Mouse (Mus musculus) lung, postnatal 0 days (tissue): ENCODE data around the gene Tbx3. TPM values are rescaled to one million over a fixed set of nuclear protein-coding genes. Genes with fewer than 3 reads are reported as not detected.
A peak's percentile ranks its signal among the peaks of the same experiment; 100 is the strongest.

Source experiments
- ATAC-seq: fragments of 200-750 bp; cut with Nextera tagmentation; 2 replicates; pipeline ENCODE4 v1.8.0; 2017; ENCODE audit warnings: moderate library complexity
- DNase-seq: peaks from one replicate; pipeline ENCODE4 v3.0.0-alpha.2; 2016; ENCODE audit warnings: low spot score
- H3K27ac ChIP-seq: fragments of 300-500 bp; sonication (generic); 2 replicates; pipeline ENCODE4 v1.5.1; 2014; ENCODE audit warnings: antibody characterized with exemption, mild to moderate bottlenecking, low read length, mixed read lengths
- H3K27me3 ChIP-seq: fragments of 300-500 bp; sonication (generic); replicated peaks from 2 replicates; pipeline ENCODE4 v1.6.1; 2014; ENCODE audit warnings: low read length, mixed read lengths; ENCODE audit not compliant: insufficient read depth
- H3K36me3 ChIP-seq: fragments of 300-500 bp; sonication (generic); 2 replicates; pipeline ENCODE4 v1.6.1; 2014; ENCODE audit warnings: low read length, mixed read lengths; ENCODE audit not compliant: insufficient read depth
- H3K4me1 ChIP-seq: fragments of 300-500 bp; sonication (generic); 2 replicates; pipeline ENCODE4 v1.6.1; 2014; ENCODE audit warnings: antibody characterized with exemption, low read depth, low read length, mixed read lengths; ENCODE audit not compliant: insufficient read depth
- H3K4me2 ChIP-seq: fragments of 300-500 bp; sonication (generic); replicated peaks from 2 replicates; pipeline ENCODE4 v1.6.1; 2014; ENCODE audit warnings: low read depth, mild to moderate bottlenecking, low read length, moderate library complexity, mixed read lengths
- H3K4me3 ChIP-seq: fragments of 300-500 bp; sonication (generic); 2 replicates; pipeline ENCODE4 v1.5.1; 2014; ENCODE audit warnings: low read depth, low read length
- H3K9ac ChIP-seq: fragments of 300-500 bp; sonication (generic); replicated peaks from 2 replicates; pipeline ENCODE4 v1.6.1; 2014; ENCODE audit warnings: low read depth, mild to moderate bottlenecking
- H3K9me3 ChIP-seq: fragments of 300-500 bp; sonication (generic); 2 replicates; pipeline ENCODE4 v1.6.1; 2016; ENCODE audit warnings: low read length, mixed read lengths
- CTCF ChIP-seq: IDR thresholded peaks from 2 replicates; pipeline ENCODE4 v1.5.1; 2016; ENCODE audit warnings: antibody characterized with exemption, mild to moderate bottlenecking
- EP300 ChIP-seq: IDR thresholded peaks from 2 replicates; pipeline ENCODE4 v1.6.1; 2016; ENCODE audit warnings: antibody characterized with exemption, mild to moderate bottlenecking, control low read depth
- WGBS: fragments of 180-500 bp; shearing (Covaris S2); extraction: QIAGEN DNeasy Blood & Tissue Kit; methylation state at CpG from one replicate; pipeline ENCODE4 v1.1.7; 2014; 5-methylcytosine and 5-hydroxymethylcytosine counted together
- polyA plus RNA-seq: library from polyadenylated mRNA; unstranded; fragments of >200 nt; fragmentation: Nextera tagmentation; extraction: Ambion mirVana; gene quantifications from 2 replicates; pipeline ENCODE4 v1.2.1, GENCODE M21; 2015

The Tbx3 gene
- polyA plus RNA-seq, 1 experiment from 2014 or later = 44.7 TPM

DNA sequence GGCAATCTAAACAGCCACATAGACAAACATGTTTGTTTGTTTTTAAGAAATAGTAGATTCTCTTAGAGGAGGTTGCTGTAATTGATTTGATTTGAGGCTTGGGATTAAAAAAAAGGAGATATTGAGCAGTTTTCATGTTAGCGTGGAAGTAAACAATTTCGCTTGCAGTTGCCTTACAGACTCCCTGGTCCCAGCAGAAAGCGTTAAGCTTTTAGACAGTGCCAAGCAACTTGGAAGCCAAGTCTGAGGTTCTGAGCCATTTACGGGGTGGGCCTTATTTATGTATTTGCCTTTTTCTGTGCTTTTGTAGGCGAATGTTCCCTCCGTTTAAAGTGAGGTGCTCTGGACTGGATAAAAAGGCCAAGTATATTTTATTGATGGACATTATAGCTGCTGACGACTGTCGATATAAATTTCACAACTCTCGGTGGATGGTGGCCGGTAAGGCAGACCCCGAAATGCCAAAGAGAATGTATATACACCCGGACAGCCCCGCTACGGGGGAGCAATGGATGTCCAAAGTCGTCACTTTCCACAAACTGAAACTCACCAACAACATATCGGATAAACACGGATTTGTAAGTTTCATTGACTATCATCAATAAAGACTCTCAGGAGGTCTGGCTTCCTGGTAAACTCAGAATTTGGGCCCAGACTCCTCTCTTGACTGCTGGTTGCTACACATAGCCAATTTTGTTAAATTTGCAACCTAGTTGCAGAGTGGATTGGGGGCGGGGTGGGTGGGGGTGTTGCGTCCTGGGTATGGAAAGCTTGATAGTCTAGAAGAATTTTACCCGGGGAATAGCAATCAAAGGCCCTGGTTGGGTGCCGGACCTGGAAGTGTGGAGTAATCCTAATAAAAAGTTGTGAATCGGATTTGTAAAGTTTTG lies 3.5 kb downstream of the Tbx3 start:
- ATAC-seq (no peak), DNase-seq (peak; percentile 30)
- Histone ChIP-seq H3K36me3 (peaks cover 11% of the 10 kb centered on the region; the same call in 1 of the 2 replicates), H3K27ac (peak overlapping the region; percentile 95), H3K4me2 (peak overlapping the region; percentile 63), H3K4me3 (peak overlapping the region; percentile 59), H3K9ac (peak overlapping the region; percentile 92), H3K27me3 (no peaks in the 10 kb centered on the region; the same call in 1 of the 2 replicates), H3K9me3 (no peaks in the 10 kb centered on the region), H3K4me1 (peaks cover 7% of the 10 kb centered on the region; the same call in 1 of the 2 replicates)
- 5% methylated on average over 22 of the region's 22 CpGs for WGBS
- TF ChIP-seq EP300 (no peak), CTCF (no peak)

DNA sequence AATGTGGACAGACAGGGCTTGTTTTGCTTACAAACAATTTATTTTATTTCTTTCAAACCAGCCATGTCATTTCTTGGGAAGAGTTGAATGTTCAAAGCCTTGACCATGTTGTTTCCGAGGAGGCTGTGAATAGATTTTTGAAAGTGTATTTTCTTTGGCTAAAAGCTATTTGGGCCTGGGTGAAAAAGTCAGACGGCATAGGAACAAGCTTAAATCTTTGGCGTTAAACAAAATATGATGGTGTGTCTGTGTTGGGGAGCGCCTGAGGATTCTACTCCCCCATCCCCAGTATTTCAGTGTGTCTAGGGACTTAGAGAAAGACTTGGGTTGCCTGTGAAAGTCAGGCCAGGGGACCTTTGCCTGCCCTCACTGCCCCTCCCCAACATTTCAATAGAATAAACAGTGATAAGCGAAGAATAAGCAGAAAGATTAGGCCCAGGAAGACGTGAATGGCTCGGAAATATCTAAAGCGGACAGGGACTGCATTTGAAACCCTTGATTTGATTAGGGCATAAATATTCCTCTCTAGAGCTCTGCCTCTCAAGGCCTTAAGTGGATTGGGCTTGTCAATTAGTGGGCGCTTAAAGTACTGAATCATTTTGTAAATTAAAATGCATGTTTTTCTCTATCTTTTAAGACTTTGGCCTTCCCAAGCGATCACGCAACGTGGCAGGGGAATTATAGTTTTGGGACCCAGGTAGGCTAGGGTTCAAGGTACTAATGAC lies 4.3 kb downstream of the Tbx3 start:
- peak overlapping the region; percentile 63 for H3K4me2 ChIP-seq
- no peak for ATAC-seq
- H3K9me3 ChIP-seq = no peaks in the 10 kb centered on the region
- peak overlapping the region; percentile 59 for H3K4me3 ChIP-seq
- H3K36me3 ChIP-seq = peaks cover 11% of the 10 kb centered on the region; the same call in 1 of the 2 replicates
- H3K27me3 ChIP-seq = no peaks in the 10 kb centered on the region; the same call in 1 of the 2 replicates
- TF ChIP-seq EP300 (no peak), CTCF (no peak)
- peak overlapping the region; percentile 95 for H3K27ac ChIP-seq
- no peaks in the 10 kb centered on the region for H3K4me1 ChIP-seq
- H3K9ac ChIP-seq = peak overlapping the region; percentile 92
- 16% methylated on average over 12 of the region's 12 CpGs for WGBS
- peak; percentile 19 for DNase-seq

- DNase-seq (peak; percentile 17), ATAC-seq (no peak)
- 22% methylated on average over 2 of the region's 2 CpGs for WGBS
These were observed 5.8 kb downstream of the Tbx3 start for GRCm38 (mm10) chr5:119676245-119676644.

GRCm38 (mm10) chr5:119678516-119678915 lies 8.0 kb downstream of the Tbx3 start:
- H3K4me3 ChIP-seq = peak overlapping the region; percentile 15; the same call in 1 of the 2 replicates
- H3K27ac ChIP-seq = no peak overlapping the region
- ATAC-seq = no peak

More at GRCm38 (mm10) chr5:119676245-119676644, 5.8 kb downstream of the Tbx3 start:
- peak overlapping the region; percentile 20; the same call in 1 of the 2 replicates for H3K27ac ChIP-seq
- peak overlapping the region; percentile 63 for H3K4me2 ChIP-seq
- no peaks in the 10 kb centered on the region for H3K9me3 ChIP-seq
- H3K4me3 ChIP-seq = peak overlapping the region; percentile 59
- peak overlapping the region; percentile 5; the same call in 1 of the 2 replicates for H3K9ac ChIP-seq
- H3K27me3 ChIP-seq = peaks cover 8% of the 10 kb centered on the region
- TF ChIP-seq EP300 = no peak
- no peaks in the 10 kb centered on the region for H3K4me1 ChIP-seq
- peaks cover 22% of the 10 kb centered on the region; the same call in 1 of the 2 replicates for H3K36me3 ChIP-seq

DNA sequence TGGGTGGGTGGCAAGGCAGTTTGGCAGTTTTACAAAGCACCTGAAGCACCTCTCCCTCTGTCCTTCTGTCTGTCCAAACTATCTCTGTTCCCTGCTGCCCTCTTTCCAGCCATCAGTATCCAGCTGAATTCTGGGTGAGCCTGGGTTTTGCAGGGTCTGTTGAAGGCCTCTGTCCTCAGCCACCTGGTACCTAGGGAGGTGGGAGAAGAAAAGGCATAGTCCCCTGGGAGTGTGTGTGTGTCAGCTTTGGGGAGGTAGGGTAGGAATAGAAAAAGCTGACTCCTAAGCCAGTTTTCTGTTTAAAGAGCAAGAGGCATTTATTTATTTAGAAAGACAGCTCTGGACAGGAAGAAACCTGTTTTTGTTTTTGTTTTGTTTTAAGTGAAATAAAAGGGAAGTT lies 8.6 kb downstream of the Tbx3 start:
- H3K4me3 ChIP-seq = peak overlapping the region; percentile 15; the same call in 1 of the 2 replicates
- H3K36me3 ChIP-seq = peaks cover 22% of the 10 kb centered on the region; the same call in 1 of the 2 replicates

More at GRCm38 (mm10) chr5:119678516-119678915, 8.0 kb downstream of the Tbx3 start:
- Histone ChIP-seq H3K9me3 (no peaks in the 10 kb centered on the region), H3K27me3 (peaks cover 8% of the 10 kb centered on the region), H3K36me3 (peaks cover 22% of the 10 kb centered on the region; the same call in 1 of the 2 replicates), H3K9ac (0 out of 2 replicates have a peak overlapping the region, but pooled peaks have one; percentile 6), H3K4me2 (peak overlapping the region; percentile 63), H3K4me1 (no peaks in the 10 kb centered on the region)
- TF ChIP-seq EP300 (no peak), CTCF (no peak)
- 48% methylated on average over 5 of the region's 5 CpGs for WGBS
- DNase-seq = no peak

More for the DNA sequence above, 8.6 kb downstream of the Tbx3 start:
- H3K27me3 ChIP-seq = peaks cover 11% of the 10 kb centered on the region
- TF ChIP-seq EP300 (no peak), CTCF (no peak)
- DNase-seq (no peak), ATAC-seq (no peak)
- no peaks in the 10 kb centered on the region for H3K4me1 ChIP-seq
- no peak overlapping the region for H3K9ac ChIP-seq
- H3K9me3 ChIP-seq = no peaks in the 10 kb centered on the region
- no peak overlapping the region for H3K27ac ChIP-seq
- peak overlapping the region; percentile 63 for H3K4me2 ChIP-seq
